ENCODE assay signal across 16 mouse cellular contexts in genomic region chr6:41062081-41062480, GRCm38 (mm10). TPM values are rescaled to one million over a fixed set of nuclear protein-coding genes. Genes with fewer than 3 reads are reported as not detected.
"Had no signal": no experiment of that assay in that cellular context is flagged by ENCODE, and none has a peak within 500 bp of the region (broad histone marks: within the 10 kb centered on the region; RNA-seq: fewer than 3 reads in every experiment).

No protein-coding gene starts in this region.

- H3K4me2 ChIP-seq: liver, embryonic 11.5 days; liver, embryonic 15.5 days had no signal

- H3K4me1 ChIP-seq: limb, embryonic 10.5 days; liver, embryonic 15.5 days; midbrain, embryonic 10.5 days had no signal

- H3K9ac ChIP-seq: liver, embryonic 15.5 days had no signal

- H3K36me3 ChIP-seq: limb, embryonic 10.5 days; liver, embryonic 15.5 days; midbrain, embryonic 10.5 days had no signal

- H3K9me3 ChIP-seq: limb, embryonic 10.5 days; liver, embryonic 15.5 days; midbrain, embryonic 10.5 days had no signal

- H3K27ac ChIP-seq: limb, embryonic 10.5 days; liver, embryonic 15.5 days; midbrain, embryonic 10.5 days had no signal

- ATAC-seq: intestine, postnatal 0 days; lung, postnatal 0 days had no signal

- H3K4me3 ChIP-seq: left cerebral cortex, adult 2 months; limb, embryonic 10.5 days; liver, embryonic 15.5 days; midbrain, embryonic 10.5 days had no signal

- H3K27me3 ChIP-seq: liver, embryonic 15.5 days had no signal

- DNase-seq: kidney, adult 8-10 months; kidney, postnatal 25 days; lung, adult 2 months; lung, postnatal 36 days; midbrain, embryonic 14.5 days; right cerebral cortex, adult 18-20 months; right cerebral cortex, postnatal 25 days had no signal

RNA-seq across cellular contexts. Expression of gene 2210010C04Rik, which starts 26.8 kb away (rescaled TPM):
- polyA plus RNA-seq: kidney, embryonic 16.5 days; limb, embryonic 10.5 days; liver, embryonic 11.5 days; liver, embryonic 15.5 days; lung, postnatal 0 days; midbrain, embryonic 10.5 days; midbrain, embryonic 14.5 days; neural tube, embryonic 14.5 days had no signal
